Mouse (Mus musculus): Measurements from ENCODE around the gene Olfr686.

The Olfr686 gene

DNA sequence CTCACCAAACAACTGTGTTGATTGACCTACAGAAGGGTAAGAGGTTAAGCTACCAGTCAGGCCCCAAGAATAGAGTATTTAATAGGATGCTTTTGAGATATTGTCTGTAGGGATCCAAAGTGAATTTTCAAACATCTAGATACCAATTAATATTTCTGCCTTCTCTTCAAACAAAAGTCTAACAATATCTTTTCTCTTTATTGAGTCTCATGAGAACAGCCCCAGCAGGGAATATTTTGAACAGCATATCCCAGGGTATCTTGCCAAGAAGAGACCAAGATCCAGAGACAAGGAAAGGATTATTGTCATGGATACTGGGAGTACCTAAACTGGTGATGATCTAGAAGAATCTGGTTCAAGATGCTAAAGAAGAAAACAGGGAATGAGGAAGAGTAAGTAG, at the start of gene Olfr686:
TSS of gene Olfr686 (minus strand) at position 101 of the 400 bp plus-strand sequence.
- DNase-seq (ENCODE audit: low spot score): no peak

DNA sequence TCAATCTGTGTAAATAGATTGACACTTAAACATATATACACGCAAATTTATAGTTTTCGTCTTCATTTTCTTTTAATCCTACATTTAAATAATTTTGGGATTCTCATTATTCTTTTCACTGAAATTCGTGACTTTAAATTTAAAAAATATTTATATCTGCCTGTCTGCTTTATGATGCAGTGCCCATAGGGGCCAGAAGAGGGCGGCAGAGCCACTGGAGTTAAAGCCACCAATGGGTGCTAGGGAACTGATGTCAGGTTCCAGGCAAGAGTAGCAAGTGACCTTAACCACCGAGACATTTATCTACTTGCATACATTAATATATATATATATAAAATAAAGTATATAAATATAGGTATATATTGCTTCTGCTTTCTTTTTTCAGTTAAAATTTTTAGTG, 49.4 kb upstream of the Olfr686 start:
- DNase-seq (ENCODE audit: low spot score): no peak

DNA sequence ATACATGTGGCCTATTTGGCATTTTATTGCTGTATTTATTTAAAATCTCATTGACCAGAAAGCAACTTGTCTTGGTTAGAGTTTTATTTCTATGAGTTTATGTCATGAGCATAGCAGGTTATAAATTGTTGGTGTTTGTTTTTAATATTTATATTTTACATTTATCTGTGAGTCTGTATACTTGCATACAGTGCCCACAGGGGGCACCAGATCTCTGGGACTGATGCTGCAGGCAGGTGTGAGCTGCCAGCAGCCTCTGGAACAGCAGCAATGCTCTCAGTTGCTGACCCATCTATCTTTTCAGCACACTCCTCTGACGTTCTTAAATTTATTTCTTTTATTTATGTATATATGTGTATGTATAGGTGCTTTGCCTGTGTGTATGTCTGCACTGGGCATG, 40.9 kb upstream of the Olfr686 start:
- no peak for DNase-seq (ENCODE audit: low spot score)

DNA sequence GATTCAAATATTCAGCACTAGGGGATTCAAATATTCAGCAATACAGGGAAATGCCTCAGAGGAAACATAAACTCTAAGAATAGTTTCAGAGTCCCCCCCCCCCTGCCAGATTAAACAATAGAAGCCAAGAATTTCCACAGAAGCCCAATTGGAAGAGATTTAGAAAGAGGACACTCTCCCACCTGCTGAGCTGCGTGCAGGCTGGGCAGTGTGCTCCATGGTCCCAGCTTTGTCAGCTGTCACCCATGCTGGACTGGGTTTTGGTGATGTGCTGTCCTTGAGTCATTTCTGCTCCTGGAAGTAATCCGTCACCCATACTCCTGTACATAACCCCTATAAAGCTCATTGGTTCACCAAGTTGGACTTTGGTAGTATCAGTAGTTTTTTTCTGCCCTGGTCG, 40.4 kb upstream of the Olfr686 start:
- DNase-seq (ENCODE audit: low spot score): no peak

DNA sequence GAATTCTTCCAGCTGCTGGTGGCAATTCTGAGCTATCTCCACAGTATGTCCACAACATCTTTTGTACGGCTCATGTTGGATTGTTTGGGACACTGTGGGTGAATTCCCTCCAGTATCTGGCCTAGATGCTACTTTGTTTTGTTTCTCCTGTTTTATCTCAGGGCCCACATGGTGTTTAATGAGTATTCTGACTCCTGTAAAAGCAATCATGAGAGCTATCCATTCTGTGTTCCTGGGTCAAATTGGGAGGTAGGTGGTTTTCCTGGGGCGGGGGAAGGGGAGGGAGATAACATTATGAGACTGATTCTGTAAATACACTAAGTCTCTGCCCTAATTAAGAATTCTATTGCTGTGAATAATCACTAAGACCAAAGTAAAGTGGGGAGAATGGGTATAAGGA, 22.1 kb upstream of the Olfr686 start:
- DNase-seq (ENCODE audit: low spot score): no peak

DNA sequence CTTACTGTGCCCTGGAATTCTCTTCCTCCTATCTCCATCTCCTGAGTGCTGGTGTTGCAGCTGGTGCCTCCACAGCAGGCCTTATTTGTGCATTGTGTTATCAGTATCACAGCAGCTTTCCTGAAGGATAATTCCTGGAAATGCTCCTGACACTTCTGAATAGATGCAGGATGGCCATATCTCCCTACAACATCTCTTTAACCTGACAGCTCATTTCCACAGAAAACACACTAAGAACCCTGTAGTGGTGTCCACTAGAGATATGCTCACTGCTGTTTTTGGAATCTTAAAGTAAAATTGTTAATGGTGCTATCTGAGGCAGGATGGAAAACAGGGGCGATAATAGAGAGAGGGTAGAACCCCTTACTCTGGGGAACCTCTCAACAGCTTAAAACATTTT, 20.9 kb upstream of the Olfr686 start:
- DNase-seq (ENCODE audit: low spot score): no peak

DNA sequence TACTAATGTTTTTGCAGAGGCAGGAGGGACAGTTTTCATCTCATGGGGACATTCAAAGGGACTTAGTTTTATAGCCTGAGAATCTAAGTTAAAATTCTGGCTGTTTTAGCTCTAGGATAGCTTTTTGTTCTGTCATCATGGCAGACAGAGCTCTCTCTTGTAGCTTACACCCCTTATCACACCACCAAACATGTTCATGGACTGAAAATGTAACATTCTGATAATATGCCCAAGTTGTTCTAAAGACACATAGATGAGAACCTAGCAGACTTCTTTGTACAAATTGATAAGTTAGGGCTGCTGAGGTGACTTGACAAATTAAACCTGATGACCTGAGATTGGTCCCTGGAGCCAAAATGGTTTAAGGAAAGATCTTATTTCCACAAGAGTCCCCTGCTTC, 19.4 kb upstream of the Olfr686 start:
- no peak for DNase-seq (ENCODE audit: low spot score)

DNA sequence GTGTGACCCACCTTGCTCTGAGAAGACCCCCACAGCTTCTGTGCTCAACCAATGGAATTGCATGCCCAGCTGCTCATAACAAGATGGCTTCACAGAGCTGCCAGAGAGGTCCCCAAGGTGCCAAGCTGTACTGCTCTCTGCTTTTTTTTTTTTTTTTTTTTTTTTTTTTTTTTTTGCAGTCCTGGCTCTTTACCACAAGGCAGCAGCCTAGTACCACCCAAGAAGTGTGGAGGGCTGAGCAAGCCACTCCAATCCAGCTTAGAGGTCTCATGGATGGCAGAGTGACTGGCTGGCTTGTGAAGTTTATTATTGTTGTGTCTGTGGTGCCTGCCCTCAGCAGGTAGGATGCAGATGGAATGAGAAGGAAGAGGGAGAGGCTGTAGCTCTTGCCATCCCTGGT, 18.8 kb upstream of the Olfr686 start:
- no peak for DNase-seq (ENCODE audit: low spot score)

DNA sequence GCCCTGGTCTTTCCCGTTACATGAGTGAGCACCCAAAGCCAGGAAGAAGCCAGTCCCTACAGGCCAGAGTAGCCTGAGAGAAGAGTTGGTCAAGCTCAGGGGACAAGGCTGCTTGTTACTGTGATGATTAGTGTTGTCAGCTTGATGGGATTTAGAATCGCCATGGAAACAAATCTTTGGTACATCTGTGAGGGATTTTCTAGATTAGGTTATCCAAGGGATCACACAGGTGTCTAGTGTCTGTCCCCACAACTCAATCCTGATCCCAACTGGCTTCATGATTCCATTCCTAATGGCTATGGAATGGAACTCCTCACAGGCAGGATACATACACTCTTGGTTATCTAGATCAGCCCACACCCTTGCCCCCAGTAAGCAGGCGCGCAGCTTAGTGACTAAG, 11.0 kb upstream of the Olfr686 start:
- no peak for DNase-seq (ENCODE audit: low spot score)

DNA sequence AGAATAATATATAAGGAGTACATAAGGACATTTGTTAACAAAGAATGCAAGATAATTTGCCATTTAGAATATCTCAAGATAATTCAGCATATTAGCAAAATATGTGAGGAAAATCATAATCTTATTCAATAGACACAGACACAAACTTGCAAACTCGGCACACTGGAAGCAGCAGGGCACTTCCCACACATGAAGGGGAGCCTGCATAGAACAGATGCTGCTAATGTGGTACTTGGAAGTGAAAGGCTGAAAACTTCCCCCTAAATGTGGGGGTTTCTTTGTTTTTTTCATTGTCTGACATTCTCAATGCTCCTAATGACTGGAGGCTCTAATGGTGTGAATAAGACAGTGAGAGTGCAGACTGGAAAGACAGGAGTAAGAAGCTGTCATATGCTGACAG, 7.5 kb upstream of the Olfr686 start:
- no peak for DNase-seq (ENCODE audit: low spot score)

DNA sequence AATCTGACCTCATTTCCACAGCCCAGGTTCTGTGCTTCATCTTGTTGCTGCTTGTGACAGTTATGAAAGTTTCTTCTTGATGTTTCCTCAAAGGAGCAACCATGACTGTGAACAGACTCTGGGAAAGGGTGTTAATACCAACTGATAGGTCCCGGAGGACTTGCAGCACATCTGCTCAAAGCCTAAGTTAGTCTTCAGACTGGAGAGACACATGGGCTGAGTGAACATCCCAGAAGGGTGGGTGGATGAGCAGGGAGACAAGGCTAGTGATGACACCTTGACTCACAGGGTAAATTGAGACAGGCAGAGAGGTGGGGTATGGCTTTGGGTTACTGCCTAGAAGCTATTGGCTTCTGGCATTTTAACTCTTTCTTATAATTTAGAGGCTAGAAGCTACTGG, 21.4 kb downstream of the Olfr686 start, which contains the start of gene Olfr685:
TSS of gene Olfr685 (minus strand) at position 101 of the 400 bp plus-strand sequence.
- DNase-seq (ENCODE audit: low spot score): no peak

DNA sequence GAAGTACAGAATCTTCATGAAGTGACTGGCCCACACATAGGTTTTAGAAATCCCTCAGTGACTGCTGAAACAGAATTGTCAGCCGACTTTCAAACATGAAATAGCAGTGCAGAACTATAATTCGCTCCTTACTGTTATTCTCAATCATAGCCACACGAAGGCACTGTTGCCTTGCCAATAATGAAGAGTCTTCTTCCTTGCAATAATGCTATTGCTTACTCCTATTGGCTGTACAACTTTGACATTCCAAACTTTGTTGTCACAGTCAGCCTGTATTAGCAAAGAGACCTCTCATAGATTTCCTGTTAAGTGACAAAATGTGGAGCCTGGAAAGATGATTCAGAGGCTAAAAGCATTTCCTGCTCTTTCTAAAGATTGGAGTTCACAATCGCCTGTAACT, 36.5 kb downstream of the Olfr686 start:
- peak; percentile 52 for DNase-seq (ENCODE audit: low spot score)

DNA sequence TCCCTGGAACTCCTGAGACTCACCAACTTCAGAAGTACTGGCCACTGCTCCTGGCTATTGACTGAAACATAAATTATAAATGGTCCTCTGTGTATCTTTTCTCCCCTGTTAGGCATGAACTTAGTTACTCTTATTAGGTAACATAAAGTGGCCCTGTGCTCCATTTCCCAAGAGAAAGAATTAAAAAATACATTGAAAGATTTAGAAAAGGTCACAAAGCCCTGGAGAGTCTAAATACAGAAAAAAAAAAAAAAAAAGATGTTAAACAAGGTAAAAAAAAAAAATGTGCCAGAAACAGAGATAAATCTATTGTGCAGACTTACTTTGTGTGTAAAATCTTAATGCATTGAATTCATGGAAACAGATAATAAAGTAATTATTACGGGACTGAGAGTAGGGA, 43.7 kb downstream of the Olfr686 start, which contains the start of gene Olfr684:
TSS of gene Olfr684 (minus strand) at position 101 of the 400 bp plus-strand sequence.
- DNase-seq (ENCODE audit: low spot score): no peak
